Mouse (Mus musculus) erythroblast, embryonic 14.5 days (primary cell): ENCODE results near the gene Fgf11.

ENCODE experiments used
- GATA1 ChIP-seq: IDR thresholded peaks from 2 replicates; pipeline ENCODE4 v1.6.1; 2012; ENCODE audit warnings: low read length, inconsistent platforms, mixed read lengths
- TAL1 ChIP-seq: IDR thresholded peaks from 3 replicates; pipeline ENCODE4 v1.6.1; 2012; ENCODE audit warnings: low read length, inconsistent platforms, mixed read lengths

- no peak for TF ChIP-seq GATA1
- TF ChIP-seq TAL1, result no peak
Measured at GRCm38 (mm10) chr11:69795168-69795982, 6.3 kb downstream of the Fgf11 start, which contains the start of gene Chrnb1.
